8 mouse cellular contexts compared by ENCODE assay signal in genomic region chr11:88822991-88823390, GRCm38 (mm10). TPM values are rescaled to one million over a fixed set of nuclear protein-coding genes. Genes with fewer than 3 reads are reported as not detected.
DNase-seq lines count a peak whose midpoint lies in the region; ATAC-seq lines count a peak whose summit lies in the region.

No protein-coding gene starts in this region.

- peaks cover 20% of the 10 kb centered on the region for H3K4me1 ChIP-seq in embryonic facial prominence, embryonic 12.5 days
- H3K4me1 ChIP-seq in heart, embryonic 12.5 days (replicated peaks) = peaks cover 20% of the 10 kb centered on the region
- H3K4me1 ChIP-seq in kidney, embryonic 16.5 days (ENCODE audit: insufficient read depth, low read length) = peaks cover 22% of the 10 kb centered on the region
- peaks cover 17% of the 10 kb centered on the region for H3K4me1 ChIP-seq in limb, embryonic 15.5 days

- no peaks in the 10 kb centered on the region for H3K36me3 ChIP-seq in embryonic facial prominence, embryonic 12.5 days
- no peaks in the 10 kb centered on the region for H3K36me3 ChIP-seq in heart, embryonic 12.5 days
- no peaks in the 10 kb centered on the region for H3K36me3 ChIP-seq in kidney, embryonic 16.5 days (ENCODE audit: insufficient read depth, low read length)
- no peaks in the 10 kb centered on the region for H3K36me3 ChIP-seq in limb, embryonic 15.5 days

- DNase-seq in CD8-positive naive resting alpha-beta T cell, adult 2 months (ENCODE audit: low read depth in 2 of 2, low spot score in 2 of 2) = peak; percentile 23 to 44
- peak; percentile 56 for DNase-seq in adrenal gland, postnatal 25 days
- peak; percentile 71 for DNase-seq in naive thymus-derived CD4-positive, alpha-beta T cell, adult 2 months (ENCODE audit: low read depth)
- peak; percentile 70 for DNase-seq in thymus, postnatal 0 days (ENCODE audit: low spot score)

- no peak overlapping the region for H3K9ac ChIP-seq in embryonic facial prominence, embryonic 12.5 days
- H3K9ac ChIP-seq in heart, embryonic 12.5 days = 0 out of 2 replicates have a peak overlapping the region, but pooled peaks have one; percentile 46
- no peak overlapping the region for H3K9ac ChIP-seq in kidney, embryonic 16.5 days (replicated peaks; ENCODE audit: low read length)
- no peak overlapping the region for H3K9ac ChIP-seq in limb, embryonic 15.5 days

- peak overlapping the region; percentile 12; the same call in 1 of the 2 replicates for H3K4me3 ChIP-seq in embryonic facial prominence, embryonic 12.5 days
- H3K4me3 ChIP-seq in heart, embryonic 12.5 days = peak overlapping the region; percentile 18
- H3K4me3 ChIP-seq in kidney, embryonic 16.5 days (ENCODE audit: low read length) = peak overlapping the region; percentile 31
- H3K4me3 ChIP-seq in limb, embryonic 15.5 days = no peak overlapping the region

- no peaks in the 10 kb centered on the region for H3K9me3 ChIP-seq in embryonic facial prominence, embryonic 12.5 days
- H3K9me3 ChIP-seq in heart, embryonic 12.5 days (replicated peaks) = no peaks in the 10 kb centered on the region
- H3K9me3 ChIP-seq in kidney, embryonic 16.5 days (ENCODE audit: low read length) = no peaks in the 10 kb centered on the region
- H3K9me3 ChIP-seq in limb, embryonic 15.5 days = no peaks in the 10 kb centered on the region

- peak overlapping the region; percentile 44 for H3K4me2 ChIP-seq in embryonic facial prominence, embryonic 12.5 days (replicated peaks)
- H3K4me2 ChIP-seq in heart, embryonic 12.5 days = peak overlapping the region; percentile 62
- H3K4me2 ChIP-seq in kidney, embryonic 16.5 days (replicated peaks; ENCODE audit: low read depth, low read length) = peak overlapping the region; percentile 63
- H3K4me2 ChIP-seq in limb, embryonic 15.5 days = peak overlapping the region; percentile 44

- WGBS in embryonic facial prominence, embryonic 12.5 days = 2% methylated on average over 7 of the region's 7 CpGs
- 5% methylated on average over 7 of the region's 7 CpGs for WGBS in heart, embryonic 12.5 days
- 2% methylated on average over 7 of the region's 7 CpGs for WGBS in kidney, embryonic 16.5 days
- 2% methylated on average over 7 of the region's 7 CpGs for WGBS in limb, embryonic 15.5 days

- peak; percentile 57; the same call in 1 of the 2 replicates for ATAC-seq in embryonic facial prominence, embryonic 12.5 days (ENCODE audit: insufficient number of reproducible peaks, insufficient read depth, low FRiP score, low TSS enrichment)
- no peak; the same call in 1 of the 2 replicates for ATAC-seq in heart, embryonic 12.5 days (ENCODE audit: insufficient number of reproducible peaks, low FRiP score)
- peak; percentile 36; the same call in 1 of the 2 replicates for ATAC-seq in kidney, embryonic 16.5 days (ENCODE audit: low FRiP score, low TSS enrichment)
- ATAC-seq in limb, embryonic 15.5 days (ENCODE audit: insufficient number of reproducible peaks, low FRiP score, low TSS enrichment, low read depth) = no peak

- H3K27ac ChIP-seq in embryonic facial prominence, embryonic 12.5 days = no peak overlapping the region
- H3K27ac ChIP-seq in heart, embryonic 12.5 days (ENCODE audit: poor library complexity, severe bottlenecking) = no peak overlapping the region
- no peak overlapping the region for H3K27ac ChIP-seq in kidney, embryonic 16.5 days (ENCODE audit: low read length)
- H3K27ac ChIP-seq in limb, embryonic 15.5 days = no peak overlapping the region

- H3K27me3 ChIP-seq in embryonic facial prominence, embryonic 12.5 days = peaks cover 14% of the 10 kb centered on the region
- no peaks in the 10 kb centered on the region for H3K27me3 ChIP-seq in heart, embryonic 12.5 days (replicated peaks)
- H3K27me3 ChIP-seq in kidney, embryonic 16.5 days (ENCODE audit: insufficient read depth, low read length) = 0 out of 2 replicates have a peak, but pooled peaks cover 4% of the 10 kb centered on the region
- peaks cover 23% of the 10 kb centered on the region for H3K27me3 ChIP-seq in limb, embryonic 15.5 days

RNA-seq across cellular contexts. Expression of gene Akap1, which starts 41.4 kb away (rescaled TPM):
- 126 and 129 TPM in 2 replicates for total RNA-seq in adrenal gland, postnatal 25 days (2021)
- 17.4 and 18.1 TPM in 2 replicates for polyA plus RNA-seq in embryonic facial prominence, embryonic 12.5 days (2016; fragmentation: Nextera tagmentation; extraction: Ambion mirVana)
- 34.1 and 38.9 TPM in 2 replicates for polyA plus RNA-seq in heart, embryonic 12.5 days (2016; fragmentation: Nextera tagmentation; extraction: Ambion mirVana)
- 23.7 and 24.3 TPM in 2 replicates for polyA plus RNA-seq in kidney, embryonic 16.5 days (2015; fragmentation: Nextera tagmentation; extraction: Ambion mirVana)
- 17.9 and 24.4 TPM in 2 replicates for polyA plus RNA-seq in limb, embryonic 15.5 days (2015; fragmentation: Nextera tagmentation; extraction: Ambion mirVana)
- 9.3 and 10.0 TPM in 2 replicates for polyA plus RNA-seq in thymus, postnatal 0 days (2015; fragmentation: Nextera tagmentation; extraction: Ambion mirVana)

Comparison
In these comparisons a context has a peak if more than half of its experiments do, and no peak if none do; other contexts are left out.
1. ATAC-seq: peak in embryonic facial prominence, embryonic 12.5 days (single experiment) and kidney, embryonic 16.5 days (single experiment); none in heart, embryonic 12.5 days (single experiment) and limb, embryonic 15.5 days (single experiment).
2. Peak in every context shown above with its lines, with median percentiles within 50 percentile points of each other: DNase-seq and H3K4me2 ChIP-seq.